Mouse (Mus musculus) ES-Bruce4 (cell line): ENCODE measurements around the gene Asb16.

Experiments
- CTCF ChIP-seq: IDR thresholded peaks from one replicate; pipeline ENCODE4 v1.8.1; 2011; ENCODE audit warnings: low read depth, low read length
- POLR2A ChIP-seq: IDR thresholded peaks from one replicate; pipeline ENCODE4 v1.8.1; 2011; ENCODE audit warnings: low read length; ENCODE audit not compliant: insufficient read depth

DNA sequence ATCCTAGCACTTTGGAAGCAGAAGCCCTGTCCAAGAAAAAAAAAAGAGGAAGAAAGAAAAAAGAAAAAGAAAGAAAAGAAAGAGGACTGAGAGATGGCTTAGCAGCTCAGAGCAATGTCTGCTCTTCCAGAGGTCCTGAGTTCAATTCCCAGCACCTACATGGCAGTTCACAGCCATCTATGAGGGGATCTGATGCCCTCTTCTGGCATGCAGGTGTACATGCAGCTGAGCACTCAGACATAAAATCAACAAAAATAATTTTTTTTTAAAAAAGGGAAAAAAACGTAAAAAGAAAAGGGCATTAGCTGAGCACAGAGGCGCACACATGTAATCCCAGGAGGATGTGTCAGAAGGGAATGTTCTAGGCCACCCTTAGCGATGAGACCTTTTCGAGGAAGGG lies 21.7 kb upstream of the Asb16 start:
- TF ChIP-seq CTCF (no peak), POLR2A (no peak)
